Mouse (Mus musculus) urinary bladder, postnatal 36 days (tissue): Measurements from ENCODE around the gene Cry1.

Experiments
- DNase-seq, 2 experiments: peaks; one replicate each; pipeline ENCODE4 v3.0.0; 2022; ENCODE audit warnings: low spot score in 2 of 2, mixed read lengths in 1 of 2

The Cry1 gene

DNA sequence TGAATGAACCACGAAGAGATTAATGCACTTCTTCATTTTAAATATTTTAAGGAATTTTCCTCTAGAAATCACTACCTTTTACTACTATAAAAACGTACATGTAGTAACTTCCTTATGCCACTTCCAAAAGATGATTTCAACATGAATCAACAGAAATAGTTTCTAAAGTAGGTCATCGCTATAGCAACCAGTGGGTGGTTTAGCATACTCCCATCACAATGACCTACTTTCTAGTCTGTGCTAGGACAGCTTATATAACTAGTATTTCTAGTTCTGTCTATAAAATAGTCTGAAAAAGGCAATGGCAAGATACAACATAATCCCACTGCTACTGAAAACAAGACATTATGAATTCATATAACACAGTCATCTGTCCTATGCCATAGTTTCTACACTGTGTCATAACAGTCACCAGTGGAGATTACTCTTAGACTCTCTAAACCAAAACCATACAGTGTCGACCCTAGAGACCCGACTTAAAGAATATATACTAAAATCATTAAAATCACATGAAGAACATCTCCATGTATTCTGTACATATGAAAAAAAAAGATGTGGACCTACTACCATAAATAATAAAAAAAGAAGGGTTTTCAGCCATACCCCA is 23.0 kb downstream of the Cry1 start:
- DNase-seq: no peak

DNA sequence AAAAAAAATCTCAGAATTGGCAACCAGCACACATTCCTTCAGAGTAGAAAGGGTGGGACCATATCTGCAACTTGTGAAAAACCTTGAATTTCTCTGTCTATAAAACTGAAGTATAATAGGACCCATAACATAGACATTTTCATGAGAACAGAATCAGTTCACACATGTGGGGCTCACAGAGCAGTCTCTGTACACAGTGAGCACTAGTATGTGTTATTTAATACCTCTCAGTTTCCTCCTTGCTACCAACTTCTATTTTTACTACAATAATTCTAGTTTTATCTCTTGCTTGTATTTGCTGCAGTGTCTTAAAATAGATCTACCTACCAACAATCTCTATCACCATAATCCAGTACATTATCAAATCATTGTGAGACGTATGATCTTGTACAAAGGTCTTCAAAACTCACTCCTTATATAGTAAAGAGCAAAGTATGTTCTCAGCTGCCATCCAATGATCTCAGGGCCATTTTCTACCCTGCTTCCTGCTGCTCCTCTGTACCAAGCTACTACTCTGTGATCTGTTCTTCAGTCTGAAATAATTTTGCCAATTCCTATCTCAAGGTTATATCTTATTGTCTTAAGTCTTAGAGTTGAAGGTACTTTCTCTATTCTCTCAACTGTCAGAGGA is 24.8 kb downstream of the Cry1 start:
- DNase-seq: no peak

DNA sequence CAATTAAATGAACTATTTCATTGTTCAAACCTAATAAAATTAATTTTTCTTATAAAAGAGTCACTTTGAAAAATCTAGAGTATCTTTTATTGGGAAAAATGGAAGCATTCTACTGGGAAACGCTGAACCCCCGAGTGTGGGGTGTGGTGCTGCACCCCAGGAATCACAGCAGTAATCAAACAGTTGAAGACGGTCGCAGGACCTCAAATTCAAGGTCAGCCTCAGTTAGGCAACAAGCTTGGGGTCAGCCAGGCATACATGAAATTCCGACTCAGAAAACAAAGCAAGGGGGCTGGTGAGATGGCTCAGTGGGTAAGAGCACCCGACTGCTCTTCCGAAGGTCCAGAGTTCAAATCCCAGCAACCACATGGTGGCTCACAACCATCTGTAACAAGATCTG is 27.4 kb downstream of the Cry1 start:
- no peak for DNase-seq

DNA sequence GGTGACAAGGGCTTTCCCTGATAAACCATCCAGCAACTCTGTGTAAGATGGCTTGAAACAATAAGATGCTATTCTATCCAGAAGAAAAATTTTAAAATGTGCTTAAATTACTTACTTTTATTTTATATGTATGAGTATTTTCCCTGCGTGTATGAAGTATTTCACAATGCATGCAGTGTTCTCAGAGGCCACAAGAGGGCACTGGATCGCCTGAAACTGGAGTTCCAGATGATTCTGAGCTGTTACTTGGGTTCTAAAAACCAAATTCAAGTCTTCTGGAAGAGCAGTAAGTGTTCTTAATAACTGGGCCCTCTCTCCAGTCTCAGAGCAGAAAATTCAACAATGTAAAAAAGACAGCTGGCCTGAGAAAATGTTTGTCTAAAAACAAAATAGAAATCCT is 30.7 kb downstream of the Cry1 start:
- DNase-seq: peak; percentile 45 to 62

DNA sequence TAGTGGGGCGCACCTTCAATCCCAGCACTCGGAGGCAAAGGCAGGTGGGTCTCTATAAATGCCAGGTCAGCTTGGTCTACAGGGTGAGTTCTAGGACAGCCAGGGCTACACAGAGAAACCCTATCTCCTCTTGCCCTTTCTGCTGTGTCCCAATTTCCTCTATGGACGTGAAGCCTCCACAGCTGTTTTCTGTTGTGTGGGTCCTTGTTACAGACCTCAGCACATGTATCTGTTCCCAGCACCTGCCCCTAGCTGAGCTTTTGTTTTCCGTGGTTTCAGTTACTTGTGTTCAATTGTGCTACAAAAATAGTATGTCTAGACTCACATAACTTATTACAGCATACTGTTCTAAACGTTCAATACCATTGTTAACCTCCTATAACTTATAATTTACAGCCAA is 35.6 kb downstream of the Cry1 start:
- no peak for DNase-seq

DNA sequence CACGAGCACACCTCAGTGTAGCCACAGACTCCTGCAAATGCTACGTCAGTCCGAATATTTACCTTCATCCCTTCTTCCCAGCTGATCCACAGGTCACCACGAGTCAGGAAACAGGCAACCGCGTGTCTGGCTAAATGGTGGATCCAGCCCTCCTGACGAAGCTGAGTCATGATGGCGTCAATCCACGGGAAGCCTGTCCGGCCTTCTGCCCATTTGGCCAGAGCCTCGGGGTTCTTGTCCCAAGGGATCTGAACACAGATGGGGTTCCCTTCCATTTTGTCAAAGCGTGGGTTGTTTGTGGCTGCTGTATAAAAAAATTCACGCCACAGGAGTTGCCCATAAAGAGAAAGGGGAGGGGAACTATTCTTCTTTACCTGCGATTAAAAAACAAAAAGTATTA is 38.6 kb downstream of the Cry1 start:
- DNase-seq: no peak

DNA sequence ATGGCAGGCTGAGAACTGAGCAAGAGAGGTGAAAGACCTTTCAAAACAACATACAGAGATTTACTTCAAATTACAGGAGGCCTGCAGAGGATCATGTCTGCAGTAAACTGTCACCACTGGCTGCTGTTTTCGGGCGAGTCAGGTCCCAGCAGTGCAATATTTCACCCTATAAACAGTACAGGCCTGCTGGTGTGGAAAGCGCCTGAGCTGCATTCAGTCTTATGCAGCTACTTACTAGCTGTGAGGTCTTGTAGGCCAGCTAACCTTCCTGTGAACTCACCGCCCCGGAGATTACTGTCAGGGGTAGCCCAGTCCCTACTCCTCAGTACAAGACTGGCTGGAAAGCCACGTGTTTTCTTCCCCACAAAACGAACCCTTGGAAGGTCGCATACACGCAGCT is 43.4 kb downstream of the Cry1 start:
- no peak for DNase-seq

DNA sequence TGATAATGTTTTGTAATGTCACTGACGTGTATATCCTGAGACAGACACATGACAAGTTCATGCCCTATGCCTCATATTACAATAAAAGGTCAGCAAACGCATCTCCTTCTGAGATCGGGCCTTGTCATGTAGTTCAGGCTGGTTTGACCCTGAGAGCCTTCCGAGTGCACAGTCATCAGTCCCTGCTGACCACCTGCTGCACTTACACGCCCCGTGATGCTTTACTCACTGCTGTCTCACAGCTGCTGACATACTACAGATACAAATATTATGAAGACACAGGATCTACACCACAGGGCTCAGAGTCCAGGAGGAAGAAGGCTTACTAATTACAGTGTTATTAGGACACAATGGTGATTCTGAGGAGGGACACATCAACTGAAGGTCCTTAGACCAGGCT is 48.3 kb downstream of the Cry1 start:
- no peak for DNase-seq

DNA sequence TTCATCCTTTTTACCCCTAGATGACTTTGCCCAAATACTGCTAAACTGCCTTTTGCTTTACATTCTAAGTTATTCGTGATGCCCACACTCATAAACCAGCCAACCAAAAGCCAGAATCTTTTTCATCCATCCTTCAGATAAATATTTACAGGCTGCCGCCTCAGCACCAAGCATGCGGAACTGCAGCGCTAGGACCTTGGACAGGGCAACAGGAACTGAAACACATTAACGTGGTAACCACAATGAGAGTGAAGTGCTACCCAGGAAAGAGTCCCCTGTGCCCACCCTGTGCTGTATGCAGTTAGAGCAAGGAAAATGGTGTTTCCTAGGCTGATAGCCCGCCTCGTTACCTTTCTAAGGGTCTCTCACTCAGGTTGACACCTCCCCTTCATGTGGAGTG is 56.4 kb downstream of the Cry1 start:
- peak; percentile 5 to 13 for DNase-seq

DNA sequence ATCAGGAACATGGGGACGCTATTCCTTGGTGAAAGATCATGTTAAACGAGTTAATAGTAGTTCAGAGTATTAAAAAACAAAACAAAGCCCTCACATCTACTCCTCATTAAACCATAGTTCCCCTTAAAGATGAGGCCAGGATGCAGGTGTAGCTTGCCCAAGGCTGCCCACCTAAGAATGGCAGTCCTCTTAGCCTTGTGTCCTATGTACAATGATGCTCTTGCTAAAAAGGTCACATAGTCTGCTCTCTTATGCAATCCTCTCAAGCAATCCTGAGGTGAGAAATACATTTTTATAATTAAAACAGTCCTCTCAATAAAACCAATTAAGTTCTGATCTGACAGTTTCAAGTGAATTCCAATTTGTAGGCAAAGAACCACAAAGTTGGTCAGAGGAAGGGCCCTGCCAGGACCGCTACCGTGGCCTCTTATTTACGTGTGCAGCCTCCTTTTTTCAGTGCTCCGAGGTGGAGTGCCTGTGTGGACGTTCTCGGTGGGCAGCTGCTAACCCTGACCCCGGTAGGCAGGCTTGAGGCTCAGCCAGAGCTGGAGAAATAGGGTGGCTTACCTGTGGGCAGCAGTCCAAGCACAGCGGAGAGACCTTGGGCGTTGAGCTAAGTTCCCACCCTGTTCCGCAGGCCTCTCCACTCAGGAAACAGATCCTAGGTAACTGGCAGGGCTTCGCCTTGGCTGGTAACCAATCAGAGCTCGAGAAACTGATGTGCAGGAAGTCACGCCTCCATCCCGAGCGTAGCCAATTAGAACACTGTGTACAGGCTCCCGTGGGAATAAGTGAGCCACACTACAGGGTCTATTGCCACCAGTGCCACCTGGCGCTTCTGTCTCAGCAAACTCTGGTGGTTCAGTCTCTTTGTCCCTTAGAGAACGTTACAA is 57.2 kb downstream of the Cry1 start, which contains the start of gene Mterf2:
Mterf2 (minus strand) TSS at position 633 of the 893 bp plus-strand sequence.
- DNase-seq: peak; percentile 74 to 91

DNA sequence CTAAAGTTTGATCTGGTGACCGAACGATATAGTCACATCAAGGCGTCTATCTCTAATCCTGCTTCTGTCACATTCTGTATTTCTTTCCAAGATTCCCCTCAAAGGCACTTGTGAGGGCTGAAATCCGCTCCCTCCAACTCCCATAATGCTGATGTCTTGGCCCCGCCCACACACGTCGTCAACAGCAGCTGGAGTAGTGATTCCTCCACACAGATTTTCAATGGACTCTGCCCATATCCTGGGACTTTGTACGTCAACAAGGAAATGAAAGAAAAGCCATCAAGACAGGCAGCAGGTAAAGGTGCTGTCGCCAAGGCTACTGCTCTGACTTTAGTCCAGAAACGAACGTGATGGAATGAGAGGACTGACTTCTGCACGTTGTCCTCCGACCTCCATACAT is 59.7 kb downstream of the Cry1 start:
- DNase-seq: no peak

DNA sequence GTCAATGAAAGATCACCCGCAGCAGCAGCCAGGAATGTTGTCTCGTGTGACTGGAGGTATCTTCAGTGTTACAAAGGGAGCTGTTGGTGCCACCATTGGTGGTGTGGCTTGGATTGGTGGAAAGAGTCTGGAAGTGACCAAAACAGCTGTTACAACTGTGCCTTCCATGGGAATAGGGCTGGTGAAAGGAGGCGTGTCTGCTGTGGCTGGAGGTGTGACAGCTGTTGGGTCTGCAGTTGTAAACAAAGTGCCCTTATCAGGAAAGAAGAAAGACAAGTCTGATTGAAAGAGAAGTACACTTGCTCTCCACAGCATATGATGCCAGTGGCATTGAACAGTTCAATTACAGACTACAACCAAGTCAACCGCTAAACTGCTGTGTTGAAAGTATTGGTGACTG is 70.5 kb downstream of the Cry1 start:
- no peak for DNase-seq

DNA sequence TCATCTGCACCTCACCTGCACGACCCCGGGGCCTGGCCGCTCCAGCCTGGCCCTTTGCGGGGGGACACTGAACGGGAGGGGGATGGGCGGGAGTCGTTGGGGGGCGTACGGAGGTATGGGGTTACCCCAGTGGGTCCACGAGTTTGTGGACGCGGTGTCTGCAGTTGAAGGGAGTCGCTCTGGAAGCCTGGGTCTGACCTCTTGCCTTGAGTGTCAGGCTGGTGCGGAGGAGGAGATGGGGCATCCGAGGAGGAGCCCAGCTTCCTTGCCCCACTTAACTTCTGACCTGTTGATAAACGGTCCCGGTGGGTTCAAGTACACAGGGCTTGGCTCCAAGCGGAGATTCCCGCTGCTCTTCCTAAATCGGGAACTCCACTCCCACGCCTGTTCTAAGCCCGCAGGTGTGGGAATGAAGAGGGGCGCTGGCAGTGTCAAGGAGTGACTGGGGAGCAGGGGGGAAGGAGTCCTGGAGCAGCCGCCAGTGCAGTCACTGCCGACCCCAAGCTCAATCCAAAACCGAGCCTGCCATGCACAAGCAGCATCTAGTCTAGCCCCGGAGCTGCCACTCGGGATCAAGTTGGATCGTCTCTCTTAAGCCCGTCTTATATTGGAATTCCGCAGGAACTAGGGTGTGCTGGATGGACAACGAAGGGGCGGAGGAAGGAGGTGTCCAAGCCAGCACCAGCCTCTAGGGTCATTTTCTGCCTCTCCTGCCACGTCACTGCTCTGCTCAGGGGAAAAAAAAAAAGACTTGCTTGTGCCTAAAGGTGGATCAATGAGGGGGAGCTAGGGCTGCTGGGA is 81.6 kb downstream of the Cry1 start:
- peak; percentile 3 to 9 for DNase-seq

DNA sequence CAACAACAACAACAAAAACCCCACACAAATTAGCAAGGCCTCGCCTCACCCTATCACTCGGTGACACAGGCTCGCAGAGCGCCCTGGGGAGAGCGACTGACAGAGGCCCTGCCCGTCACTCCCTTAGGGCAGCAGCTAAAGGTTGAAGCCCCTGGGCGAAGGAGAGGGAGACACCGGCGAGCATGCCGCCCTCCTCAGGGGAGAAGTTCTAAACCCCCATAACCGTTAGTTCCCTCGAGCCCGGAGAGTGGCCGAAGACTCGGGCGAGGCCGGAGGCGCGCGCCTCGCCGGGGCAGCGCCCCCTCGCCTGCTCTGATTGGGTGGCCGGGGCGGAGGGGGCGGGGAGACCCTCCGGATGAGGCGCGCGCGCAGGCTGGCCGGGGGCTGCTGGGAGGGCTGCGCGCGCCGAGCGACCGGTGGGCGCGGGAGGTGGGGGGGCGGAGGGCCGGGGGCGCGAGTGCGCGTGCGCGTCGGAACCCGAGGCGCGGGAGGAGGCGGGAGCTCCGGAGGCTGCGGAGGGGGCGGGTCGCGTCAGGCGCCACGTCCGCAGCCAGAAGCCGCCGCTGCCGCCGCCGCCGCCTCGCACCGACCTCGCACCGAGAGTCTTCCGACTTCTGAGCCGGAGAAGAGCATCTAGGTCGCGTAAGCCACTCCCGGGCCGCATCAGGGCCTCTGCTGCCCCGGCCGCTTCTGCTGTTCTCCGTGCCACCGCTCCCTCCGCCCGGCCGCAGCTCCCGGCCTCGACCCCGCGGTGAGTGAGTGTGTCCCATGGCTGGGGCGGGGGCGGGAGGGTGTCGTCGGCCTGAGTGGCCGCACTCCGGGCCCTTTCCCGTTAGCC is 82.4 kb downstream of the Cry1 start, which contains the start of the genes Fhl4 and Tmem263:
Fhl4 (minus strand) TSS at position 249 of the 838 bp plus-strand sequence.
Tmem263 (plus strand) TSS at position 381 of the 838 bp plus-strand sequence.
- peak; percentile 56 to 71 for DNase-seq

DNA sequence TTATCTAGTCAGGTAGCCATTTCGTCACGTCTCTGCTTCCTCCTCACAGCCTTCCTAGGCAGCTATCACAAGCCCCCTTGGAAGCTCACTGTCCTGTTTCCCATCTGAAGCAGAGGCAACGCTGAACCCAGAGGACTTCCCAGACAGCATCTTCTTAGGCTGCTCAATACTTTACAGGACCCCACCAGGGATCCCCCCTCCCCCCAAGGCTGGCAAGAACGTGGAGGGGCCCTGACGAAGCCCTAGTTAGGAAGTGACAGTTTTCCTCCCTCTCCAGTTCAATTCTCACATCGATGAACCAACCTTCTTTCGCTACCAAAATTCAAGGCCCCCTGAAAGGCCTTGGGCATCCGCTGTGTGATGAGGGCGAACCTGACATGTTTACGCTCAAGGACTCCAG is 83.0 kb downstream of the Cry1 start:
- DNase-seq: no peak
